Mouse (Mus musculus) heart, postnatal 0 days (tissue): Measurements from ENCODE around the gene Slco1a6. TPM values are rescaled to one million over a fixed set of nuclear protein-coding genes. Genes with fewer than 3 reads are reported as not detected.

ENCODE experiments used
- ATAC-seq: fragments of 200-750 bp; cut with Nextera tagmentation; 2 replicates; pipeline ENCODE4 v1.8.0; 2017; ENCODE audit warnings: low read depth, moderate number of reproducible peaks, moderate library complexity; ENCODE audit not compliant: insufficient read depth
- DNase-seq: peaks from one replicate; pipeline ENCODE4 v3.0.0-alpha.2; 2016; ENCODE audit warnings: low spot score
- H3K27ac ChIP-seq: fragments of 300-500 bp; sonication (generic); 2 replicates; pipeline ENCODE4 v1.5.1; 2014; ENCODE audit warnings: low read depth, mild to moderate bottlenecking
- H3K27me3 ChIP-seq: fragments of 300-500 bp; sonication (generic); 2 replicates; pipeline ENCODE4 v1.6.1; 2014; ENCODE audit warnings: low read length, mixed read lengths; ENCODE audit not compliant: control insufficient read depth, insufficient read depth
- H3K36me3 ChIP-seq: fragments of 300-500 bp; sonication (generic); replicated peaks from 2 replicates; pipeline ENCODE4 v1.6.1; 2014; ENCODE audit warnings: low read length, mixed read lengths; ENCODE audit not compliant: control insufficient read depth, insufficient read depth
- H3K4me1 ChIP-seq: fragments of 300-500 bp; sonication (generic); 2 replicates; pipeline ENCODE4 v1.6.1; 2014; ENCODE audit warnings: antibody characterized with exemption; ENCODE audit not compliant: control insufficient read depth, insufficient read depth
- H3K4me2 ChIP-seq: fragments of 300-500 bp; sonication (generic); 2 replicates; pipeline ENCODE4 v1.6.1; 2014; ENCODE audit warnings: low read depth, mild to moderate bottlenecking, low read length, moderate library complexity
- H3K4me3 ChIP-seq: fragments of 300-500 bp; sonication (generic); 2 replicates; pipeline ENCODE4 v1.5.1; 2014; ENCODE audit warnings: low read depth, low read length
- H3K9ac ChIP-seq: fragments of 300-500 bp; sonication (generic); replicated peaks from 2 replicates; pipeline ENCODE4 v1.6.1; 2014; ENCODE audit warnings: low read depth, low read length, mixed read lengths
- H3K9me3 ChIP-seq: fragments of 300-500 bp; sonication (generic); replicated peaks from 2 replicates; pipeline ENCODE4 v1.6.1; 2016; ENCODE audit warnings: low read length; ENCODE audit not compliant: control insufficient read depth
- CTCF ChIP-seq: IDR thresholded peaks from 2 replicates; pipeline ENCODE4 v1.5.1; 2016; ENCODE audit warnings: antibody characterized with exemption, control low read depth, low read depth
- EP300 ChIP-seq: IDR thresholded peaks from 2 replicates; pipeline ENCODE4 v1.6.1; 2016; ENCODE audit warnings: antibody characterized with exemption, low read depth
- whole genome bisulfite sequencing: fragments of 180-500 bp; shearing (Covaris S2); extraction: QIAGEN DNeasy Blood & Tissue Kit; methylation state at CpG from one replicate; pipeline ENCODE4 v1.1.7; 2014; 5-methylcytosine and 5-hydroxymethylcytosine counted together
- polyA plus RNA-seq: library from polyadenylated mRNA; unstranded; fragments of >200 nt; fragmentation: Nextera tagmentation; extraction: Ambion mirVana; gene quantifications from 2 replicates; pipeline ENCODE4 v1.2.1, GENCODE M21; 2015
- total RNA-seq: library from RNA; depleted of rRNA; stranded (reverse); fragments of >200 nt; gene quantifications from 2 replicates; pipeline ENCODE4 v1.2.3, GENCODE M21; 2014; ENCODE audit warnings: low replicate concordance; rRNA removed

Gene Slco1a6
- total and polyA plus RNA-seq, 2 experiments from 2014 or later: not detected

- H3K4me1 ChIP-seq: no peaks in the 10 kb centered on the region
- no peak overlapping the region for H3K27ac ChIP-seq
- TF ChIP-seq EP300: no peak
- H3K4me3 ChIP-seq: no peak overlapping the region
- WGBS: 78% methylated on average over 1 of the region's 1 CpGs
- no peak overlapping the region for H3K9ac ChIP-seq
- no peaks in the 10 kb centered on the region for H3K27me3 ChIP-seq
- no peaks in the 10 kb centered on the region for H3K36me3 ChIP-seq
- no peak for DNase-seq
- H3K4me2 ChIP-seq: no peak overlapping the region
- no peaks in the 10 kb centered on the region for H3K9me3 ChIP-seq
- ATAC-seq: no peak
Observed at GRCm38 (mm10) chr6:142047689-142048088, 160.6 kb downstream of the Slco1a6 start.

- WGBS: 82% methylated on average over 2 of the region's 2 CpGs
- no peaks in the 10 kb centered on the region for H3K27me3 ChIP-seq
- no peaks in the 10 kb centered on the region for H3K4me1 ChIP-seq
- ATAC-seq (no peak), DNase-seq (no peak)
- no peak overlapping the region for H3K4me3 ChIP-seq
- H3K9me3 ChIP-seq: no peaks in the 10 kb centered on the region
- H3K27ac ChIP-seq: no peak overlapping the region
- H3K4me2 ChIP-seq: no peak overlapping the region
- TF ChIP-seq EP300 (no peak), CTCF (no peak)
- no peaks in the 10 kb centered on the region for H3K36me3 ChIP-seq
- H3K9ac ChIP-seq: no peak overlapping the region
Observed at GRCm38 (mm10) chr6:142045746-142046145, 162.6 kb downstream of the Slco1a6 start.

DNA sequence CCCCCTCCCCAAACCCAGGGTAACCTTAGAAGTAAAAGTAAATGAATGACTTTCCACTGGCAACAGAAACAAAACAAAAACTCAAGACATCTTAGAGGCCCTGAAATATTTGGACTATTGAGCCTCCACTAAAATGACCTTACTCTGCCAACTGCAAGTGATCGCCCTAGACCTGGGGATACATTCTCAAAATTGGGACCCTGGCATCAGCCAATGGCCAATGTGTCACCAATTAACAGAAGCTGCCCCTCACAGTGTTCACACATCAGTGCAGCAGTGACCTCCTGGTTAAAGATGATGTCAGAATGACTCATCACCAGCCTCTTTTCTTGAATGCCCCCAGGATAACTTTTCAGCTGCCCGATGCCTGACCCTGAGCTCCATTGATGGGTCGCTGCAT is 166.4 kb downstream of the Slco1a6 start:
- Histone ChIP-seq H3K36me3 (no peaks in the 10 kb centered on the region), H3K4me1 (no peaks in the 10 kb centered on the region), H3K9me3 (no peaks in the 10 kb centered on the region), H3K27ac (no peak overlapping the region), H3K9ac (no peak overlapping the region), H3K4me3 (no peak overlapping the region), H3K4me2 (no peak overlapping the region), H3K27me3 (no peaks in the 10 kb centered on the region)
- 84% methylated on average over 3 of the region's 3 CpGs for WGBS
- DNase-seq: no peak
- TF ChIP-seq EP300: no peak
- TF ChIP-seq CTCF: no peak
- no peak for ATAC-seq

GRCm38 (mm10) chr6:142040306-142041175 is 167.8 kb downstream of the Slco1a6 start:
- Histone ChIP-seq H3K4me1 (no peaks in the 10 kb centered on the region), H3K27ac (no peak overlapping the region), H3K9me3 (no peaks in the 10 kb centered on the region), H3K4me3 (no peak overlapping the region), H3K36me3 (no peaks in the 10 kb centered on the region), H3K4me2 (no peak overlapping the region), H3K9ac (no peak overlapping the region), H3K27me3 (no peaks in the 10 kb centered on the region)
- DNase-seq (peak; percentile 46), ATAC-seq (no peak; the same call in 1 of the 2 replicates)
- WGBS: 51% methylated on average over 16 of the region's 16 CpGs
- TF ChIP-seq EP300 (no peak), CTCF (peak; percentile 63)

GRCm38 (mm10) chr6:142035771-142036170 is 172.6 kb downstream of the Slco1a6 start:
- no peak for ATAC-seq

More at GRCm38 (mm10) chr6:142035771-142036170, 172.6 kb downstream of the Slco1a6 start:
- no peak overlapping the region for H3K27ac ChIP-seq
- H3K4me2 ChIP-seq: no peak overlapping the region
- no peak overlapping the region for H3K9ac ChIP-seq
- TF ChIP-seq CTCF: no peak
- TF ChIP-seq EP300: no peak
- H3K36me3 ChIP-seq: no peaks in the 10 kb centered on the region
- H3K4me1 ChIP-seq: no peaks in the 10 kb centered on the region
- 54% methylated on average over 2 of the region's 2 CpGs for WGBS
- no peak for DNase-seq
- no peaks in the 10 kb centered on the region for H3K27me3 ChIP-seq
- no peak overlapping the region for H3K4me3 ChIP-seq
- H3K9me3 ChIP-seq: no peaks in the 10 kb centered on the region

Other genes starting within 250 kb of the Slco1a6 start
- gene Gm6614, start 197.1 kb downstream of the Slco1a6 start, total RNA-seq: not detected in 2 replicates
- gene Gm6614, start 197.1 kb downstream of the Slco1a6 start, polyA plus RNA-seq: not detected in 2 replicates
- not detected in 2 replicates for gene Iapp, start 89.9 kb upstream of the Slco1a6 start, total RNA-seq
- not detected in 2 replicates for gene Iapp, start 89.9 kb upstream of the Slco1a6 start, polyA plus RNA-seq
- gene Slco1a5, start 114.5 kb upstream of the Slco1a6 start, total RNA-seq: not detected in 2 replicates
- gene Slco1a5, start 114.5 kb upstream of the Slco1a6 start, polyA plus RNA-seq: not detected in 2 replicates
- 6.1 and 6.7 TPM in 2 replicates for gene Pyroxd1, start 137.1 kb upstream of the Slco1a6 start, total RNA-seq
- 14.7 and 14.8 TPM in 2 replicates for gene Pyroxd1, start 137.1 kb upstream of the Slco1a6 start, polyA plus RNA-seq
- gene Recql, start 178.6 kb upstream of the Slco1a6 start, total RNA-seq: 3.1 and 5.6 TPM in 2 replicates
- gene Recql, start 178.6 kb upstream of the Slco1a6 start, polyA plus RNA-seq: 8.6 and 8.8 TPM in 2 replicates
- gene Golt1b, start 178.7 kb upstream of the Slco1a6 start, total RNA-seq: 23.2 and 30.8 TPM in 2 replicates
- 37.9 and 39.4 TPM in 2 replicates for gene Golt1b, start 178.7 kb upstream of the Slco1a6 start, polyA plus RNA-seq
- not detected in 2 replicates for gene Spx, start 204.9 kb upstream of the Slco1a6 start, total RNA-seq
- 0.20 TPM in 1 of 2 replicates, not detected in the other for gene Spx, start 204.9 kb upstream of the Slco1a6 start, polyA plus RNA-seq